Mouse (Mus musculus) kidney, adult 8-10 months (tissue): ENCODE data around the gene Depdc5.
A peak's percentile ranks its signal among the peaks of the same experiment; 100 is the strongest.

Experiments used
- DNase-seq, 2 experiments: peaks; one replicate each; pipeline ENCODE4 v3.0.0; 2022

Gene Depdc5

DNA sequence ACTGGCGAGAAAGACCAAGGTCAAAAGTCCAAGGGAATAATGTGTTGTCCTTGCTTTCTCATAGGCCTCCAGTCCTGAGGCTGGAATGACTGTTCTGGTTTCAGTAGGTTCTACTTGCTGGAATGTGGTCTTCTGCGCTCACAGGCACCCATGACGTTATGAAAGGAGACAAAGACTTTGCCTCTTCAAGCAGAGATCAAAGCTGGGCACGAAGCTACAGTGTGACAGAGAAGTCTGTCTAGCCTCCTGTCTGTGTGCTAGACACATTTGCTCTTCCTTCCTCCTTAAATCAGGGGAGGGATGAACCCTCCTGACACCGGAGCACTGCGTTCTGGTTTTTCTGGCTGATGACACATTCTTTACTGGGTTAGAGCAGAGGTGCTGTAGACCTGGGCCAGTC lies 140.0 kb downstream of the Depdc5 start:
- DNase-seq = peak in 1 of 2 experiments; percentile 8

GRCm38 (mm10) chr5:33004110-33004509 lies 140.6 kb downstream of the Depdc5 start:
- DNase-seq = no peak

GRCm38 (mm10) chr5:33005442-33006145 lies 142.1 kb downstream of the Depdc5 start:
- no peak for DNase-seq

- DNase-seq = no peak
Measured at GRCm38 (mm10) chr5:33006670-33007069, 143.2 kb downstream of the Depdc5 start.

DNA sequence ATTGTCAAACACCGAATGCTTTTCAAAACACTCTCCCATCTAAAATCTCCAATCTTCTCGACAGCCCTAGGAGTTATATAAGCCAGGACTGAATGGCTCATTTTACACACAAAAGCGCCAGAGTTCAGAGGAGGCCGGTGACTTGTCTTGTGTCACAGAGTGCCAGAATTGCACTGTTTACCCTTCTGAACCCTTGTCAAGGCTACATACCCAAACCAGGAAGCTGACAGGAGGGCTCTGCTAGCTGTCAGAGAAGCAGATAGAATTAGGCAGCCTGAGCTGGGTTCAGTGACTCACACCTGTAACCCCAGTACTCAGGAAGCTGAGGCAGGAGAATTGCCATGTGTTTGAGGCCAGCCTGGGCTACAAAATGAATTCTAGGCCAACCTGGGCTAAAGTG lies 143.9 kb downstream of the Depdc5 start:
- no peak for DNase-seq

DNA sequence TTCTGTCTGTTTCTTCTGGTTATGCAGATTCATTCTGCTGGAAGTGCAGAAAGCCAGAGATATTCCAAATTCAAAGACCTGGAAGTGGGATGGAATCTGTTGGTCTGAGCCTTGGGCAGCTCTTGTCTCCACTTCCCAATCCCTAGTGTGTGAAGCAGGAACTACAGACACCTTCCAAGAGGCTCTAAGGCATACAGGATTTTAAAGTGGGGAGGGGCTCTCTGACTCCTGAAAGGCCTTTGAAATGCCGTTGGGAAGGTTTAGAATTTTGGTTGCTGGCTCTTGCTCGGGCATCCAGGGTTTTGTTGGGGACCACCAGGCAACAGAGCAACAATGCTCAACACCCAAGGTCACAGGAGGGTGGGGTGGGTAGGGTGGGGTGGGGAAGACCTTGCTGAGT lies 145.8 kb downstream of the Depdc5 start:
- DNase-seq = no peak

- DNase-seq = peak in 1 of 2 experiments; percentile 24
Measured at GRCm38 (mm10) chr5:33009818-33010812, 146.6 kb downstream of the Depdc5 start.

DNA sequence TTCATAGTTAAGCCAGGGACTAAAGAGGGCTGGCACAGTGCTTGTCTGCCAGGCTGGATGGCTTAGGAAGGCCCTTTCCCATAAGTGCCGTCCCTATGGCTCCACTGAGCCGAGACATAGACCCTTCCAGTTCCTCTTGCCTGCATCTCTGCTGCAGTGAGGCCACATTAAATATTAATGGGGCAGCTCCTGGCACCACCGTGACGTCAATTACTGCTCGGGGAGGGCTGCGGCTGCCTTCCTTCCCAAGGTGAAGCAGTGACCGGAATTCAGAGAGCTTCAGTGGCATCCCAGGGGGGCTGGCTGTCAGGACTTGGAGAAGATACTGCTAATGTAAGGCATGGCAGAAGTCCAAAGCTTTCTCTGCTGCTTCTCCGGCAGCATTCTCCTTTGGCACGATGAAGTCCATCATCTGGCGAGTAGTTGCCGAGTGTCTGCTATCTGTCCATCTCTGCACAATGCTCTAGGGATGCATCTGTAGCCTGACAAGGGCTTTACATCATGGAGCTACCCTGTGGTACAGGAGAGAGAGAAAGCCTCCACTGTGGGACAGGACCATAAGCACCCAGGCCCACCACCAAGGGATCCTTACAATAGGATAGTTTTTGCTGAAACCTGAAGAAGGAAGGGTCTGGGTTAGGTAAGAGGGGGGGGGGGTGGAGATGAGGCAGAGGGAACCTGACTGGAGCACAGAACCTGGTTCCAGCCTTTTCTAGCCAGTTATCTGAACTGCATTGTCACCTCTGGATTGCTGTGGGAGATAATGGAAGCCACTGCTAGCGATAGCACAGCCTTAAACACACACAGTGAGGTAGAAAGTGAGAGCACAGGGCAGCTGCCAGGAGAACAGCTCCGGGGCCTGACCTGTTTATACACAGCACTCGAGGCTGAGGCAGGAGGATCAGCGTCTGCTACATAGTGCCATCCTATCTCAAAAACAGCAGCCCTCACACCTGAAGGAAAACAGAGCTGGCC lies 147.9 kb downstream of the Depdc5 start:
- peak in 1 of 2 experiments; percentile 30 for DNase-seq

- DNase-seq = no peak
Measured at GRCm38 (mm10) chr5:33014096-33014495, 150.6 kb downstream of the Depdc5 start.

GRCm38 (mm10) chr5:33015579-33015978 lies 152.1 kb downstream of the Depdc5 start:
- DNase-seq = no peak

DNA sequence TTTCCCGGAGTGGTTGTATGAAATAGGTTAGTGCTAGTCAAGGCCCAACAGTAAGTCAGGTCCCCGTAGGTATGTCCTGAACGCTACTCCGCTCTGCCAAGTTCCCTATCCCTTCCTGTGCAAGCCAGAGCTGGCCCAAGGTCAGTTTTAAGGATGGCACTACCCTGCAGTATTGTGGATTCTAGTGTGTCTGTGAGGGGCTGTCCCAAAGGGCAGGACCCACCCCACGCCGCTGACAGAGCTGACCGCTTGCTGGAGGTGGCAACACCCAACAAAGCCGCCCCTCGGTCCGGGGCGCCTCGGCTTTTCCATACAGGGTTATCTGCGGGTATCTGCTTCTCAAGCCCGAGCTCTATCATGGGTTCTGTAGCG lies 154.7 kb downstream of the Depdc5 start:
- DNase-seq = no peak

GRCm38 (mm10) chr5:33018561-33019425 lies 155.3 kb downstream of the Depdc5 start, which contains the start of gene Ywhah:
Gene Ywhah (plus strand): TSS chr5:33018816.
- DNase-seq = peak; percentile 95 to 96

- no peak for DNase-seq
Measured at GRCm38 (mm10) chr5:33019426-33019821, 155.9 kb downstream of the Depdc5 start.

DNA sequence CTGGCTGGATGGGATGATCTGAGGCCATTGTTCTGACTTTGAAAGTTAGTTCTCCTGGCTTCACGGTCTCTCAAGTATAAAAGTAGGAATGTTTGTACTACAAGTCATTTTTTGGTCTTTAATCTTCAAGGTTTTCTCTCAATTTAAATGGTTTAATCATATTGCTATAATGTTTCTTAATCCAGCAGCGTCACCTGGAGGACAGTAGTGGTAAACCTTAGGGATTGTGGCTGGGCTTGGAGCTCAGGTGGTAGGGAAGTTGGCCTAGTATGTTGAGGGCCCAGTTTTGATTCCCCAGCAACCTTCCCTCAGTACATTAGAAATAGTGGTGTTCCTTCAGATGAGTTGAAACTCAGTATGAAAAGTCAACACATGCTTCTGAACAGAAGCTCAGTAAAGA lies 158.1 kb downstream of the Depdc5 start:
- peak in 1 of 2 experiments; percentile 40 for DNase-seq

- no peak for DNase-seq
Measured at GRCm38 (mm10) chr5:33023337-33023736, 159.8 kb downstream of the Depdc5 start.

GRCm38 (mm10) chr5:33024474-33024873 lies 161.0 kb downstream of the Depdc5 start:
- no peak for DNase-seq

DNA sequence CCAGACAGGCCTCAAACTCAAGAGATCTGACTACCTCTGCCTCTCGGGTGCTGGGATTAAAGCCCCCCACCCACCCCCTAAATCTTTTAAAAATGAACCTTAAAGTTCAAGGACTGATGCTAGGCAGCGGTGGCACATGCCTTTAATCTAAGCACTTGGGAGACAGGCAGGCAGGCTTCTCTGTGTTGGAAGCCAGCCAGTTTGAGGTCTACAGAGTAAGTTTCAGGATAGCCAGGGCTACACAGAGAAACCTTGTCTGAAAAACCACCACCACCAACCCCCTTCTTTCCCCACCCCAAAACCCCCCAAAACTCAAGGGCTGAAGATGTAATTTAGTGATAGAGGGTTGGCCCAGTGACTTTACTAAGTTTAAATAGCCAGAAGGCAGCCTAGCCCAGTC lies 165.2 kb downstream of the Depdc5 start:
- DNase-seq = no peak

GRCm38 (mm10) chr5:33030425-33031175 lies 167.1 kb downstream of the Depdc5 start:
- no peak for DNase-seq

- DNase-seq = no peak
Measured at GRCm38 (mm10) chr5:33032036-33032773, 168.7 kb downstream of the Depdc5 start.

- DNase-seq = peak; percentile 49 to 80
Measured at GRCm38 (mm10) chr5:33033121-33033520, 169.6 kb downstream of the Depdc5 start.
